Mouse (Mus musculus) embryonic facial prominence, embryonic 14.5 days (tissue): ENCODE measurements around the gene Sucnr1. TPM values are rescaled to one million over a fixed set of nuclear protein-coding genes. Genes with fewer than 3 reads are reported as not detected.

Experiments used
- ATAC-seq: fragments of 200-750 bp; cut with Nextera tagmentation; 2 replicates; pipeline ENCODE4 v1.8.0; 2017; ENCODE audit warnings: low read depth, moderate number of reproducible peaks, moderate TSS enrichment
- DNase-seq: peaks from one replicate; pipeline ENCODE4 v3.0.0-alpha.2; 2015; ENCODE audit warnings: low spot score
- H3K27ac ChIP-seq: fragments of 300-500 bp; sonication (generic); replicated peaks from 2 replicates; pipeline ENCODE4 v1.5.1; 2014; ENCODE audit warnings: low read depth, mild to moderate bottlenecking, low read length, moderate library complexity
- H3K27me3 ChIP-seq: fragments of 300-500 bp; sonication (generic); replicated peaks from 2 replicates; pipeline ENCODE4 v1.6.1; 2014; ENCODE audit warnings: low read length; ENCODE audit not compliant: control insufficient read depth, insufficient read depth
- H3K36me3 ChIP-seq: fragments of 300-500 bp; sonication (generic); 2 replicates; pipeline ENCODE4 v1.6.1; 2014; ENCODE audit warnings: low read length, mixed read lengths; ENCODE audit not compliant: control insufficient read depth, insufficient read depth
- H3K4me1 ChIP-seq: fragments of 300-500 bp; sonication (generic); 2 replicates; pipeline ENCODE4 v1.6.1; 2014; ENCODE audit warnings: antibody characterized with exemption, low read length; ENCODE audit not compliant: control insufficient read depth, insufficient read depth
- H3K4me2 ChIP-seq: fragments of 300-500 bp; sonication (generic); 2 replicates; pipeline ENCODE4 v1.6.1; 2014; ENCODE audit warnings: low read depth, mild to moderate bottlenecking, low read length, moderate library complexity, mixed read lengths
- H3K4me3 ChIP-seq: fragments of 300-500 bp; sonication (generic); 2 replicates; pipeline ENCODE4 v1.5.1; 2014; ENCODE audit warnings: low read depth, mild to moderate bottlenecking, low read length
- H3K9ac ChIP-seq: fragments of 300-500 bp; sonication (generic); 2 replicates; pipeline ENCODE4 v1.6.1; 2014; ENCODE audit warnings: low read depth, mild to moderate bottlenecking, low read length, moderate library complexity, mixed read lengths
- H3K9me3 ChIP-seq: fragments of 300-500 bp; sonication (generic); 2 replicates; pipeline ENCODE4 v1.6.1; 2016; ENCODE audit warnings: low read length; ENCODE audit not compliant: control insufficient read depth
- WGBS: fragments of 180-500 bp; shearing (Covaris S2); extraction: QIAGEN DNeasy Blood & Tissue Kit; methylation state at CpG from one replicate; pipeline ENCODE4 v1.1.7; 2014; 5-methylcytosine and 5-hydroxymethylcytosine counted together
- polyA plus RNA-seq: library from polyadenylated mRNA; unstranded; fragments of >200 nt; fragmentation: Nextera tagmentation; extraction: Ambion mirVana; gene quantifications from 2 replicates; pipeline ENCODE4 v1.2.1, GENCODE M21; 2014

The Sucnr1 gene
- polyA plus RNA-seq, 1 experiment from 2014 or later: 1.6 TPM

GRCm38 (mm10) chr3:60126564-60126963 is 44.9 kb downstream of the Sucnr1 start:
- DNase-seq: no peak
- 94% methylated on average over 2 of the region's 2 CpGs for WGBS
- Histone ChIP-seq H3K9ac (no peak overlapping the region), H3K4me3 (no peak overlapping the region), H3K4me1 (peaks cover 19% of the 10 kb centered on the region), H3K27me3 (no peaks in the 10 kb centered on the region), H3K9me3 (no peaks in the 10 kb centered on the region), H3K36me3 (no peaks in the 10 kb centered on the region), H3K27ac (no peak overlapping the region), H3K4me2 (no peak overlapping the region)
- no peak for ATAC-seq

GRCm38 (mm10) chr3:60128282-60128681 is 46.6 kb downstream of the Sucnr1 start:
- no peak overlapping the region for H3K4me3 ChIP-seq
- H3K36me3 ChIP-seq: no peaks in the 10 kb centered on the region
- H3K9me3 ChIP-seq: no peaks in the 10 kb centered on the region
- DNase-seq (no peak), ATAC-seq (no peak)
- H3K4me1 ChIP-seq: peaks cover 19% of the 10 kb centered on the region
- WGBS: 67% methylated on average over 2 of the region's 2 CpGs
- H3K27ac ChIP-seq: no peak overlapping the region
- no peak overlapping the region for H3K4me2 ChIP-seq
- H3K9ac ChIP-seq: no peak overlapping the region
- no peaks in the 10 kb centered on the region for H3K27me3 ChIP-seq

DNA sequence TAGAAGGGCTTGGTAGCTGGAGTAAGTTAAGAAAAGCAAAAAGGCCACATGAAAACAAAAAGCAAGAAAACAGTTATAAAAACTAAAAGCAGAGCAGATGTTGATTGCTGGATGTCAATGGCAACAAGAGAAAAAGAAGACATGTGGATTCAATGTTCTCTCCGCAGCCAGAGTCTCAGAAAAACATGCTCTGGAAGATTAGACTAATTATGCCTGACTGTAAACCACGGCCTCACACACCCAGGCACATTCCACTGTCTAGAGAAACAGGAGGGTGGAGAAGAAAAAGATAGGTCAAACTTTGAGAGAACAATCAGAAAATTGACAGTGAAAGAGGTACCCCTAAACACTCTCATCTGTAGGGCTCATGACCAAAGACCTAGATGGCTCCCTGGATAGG is 54.1 kb downstream of the Sucnr1 start:
- DNase-seq (peak; percentile 73), ATAC-seq (peak; percentile 22; the same call in 1 of the 2 replicates)
- Histone ChIP-seq H3K9me3 (no peaks in the 10 kb centered on the region), H3K4me1 (peaks cover 9% of the 10 kb centered on the region), H3K4me3 (no peak overlapping the region), H3K4me2 (no peak overlapping the region), H3K9ac (no peak overlapping the region), H3K36me3 (no peaks in the 10 kb centered on the region), H3K27me3 (no peaks in the 10 kb centered on the region), H3K27ac (peak overlapping the region; percentile 63)
- WGBS: 13% methylated on average over 2 of the region's 2 CpGs

Other genes starting within 250 kb of the Sucnr1 start
- not detected in 2 replicates for gene Gm8298, start 220.8 kb upstream of the Sucnr1 start, polyA plus RNA-seq
- 0.24 and 0.55 TPM in 2 replicates for gene C130079G13Rik, start 156.7 kb upstream of the Sucnr1 start, polyA plus RNA-seq
- 0.80 and 0.93 TPM in 2 replicates for gene Aadacl2, start 75.1 kb upstream of the Sucnr1 start, polyA plus RNA-seq
- gene Aadac, start 56.2 kb upstream of the Sucnr1 start, polyA plus RNA-seq: 0.13 and 0.26 TPM in 2 replicates